Mouse (Mus musculus) forebrain, embryonic 13.5 days (tissue): ENCODE measurements at regions not wholly inside any gene's neighbourhood (a gene's known extent, or its start where the extent isn't known, plus 50 kb on each side); places are given as distances from the start of the nearest gene placed in this dataset.

Experiments used
- ATAC-seq: fragments of 200-750 bp; cut with Nextera tagmentation; 2 replicates; pipeline ENCODE4 v1.8.0; 2017
- H3K27ac ChIP-seq: fragments of 300-500 bp; sonication (generic); 2 replicates; pipeline ENCODE4 v1.5.1; 2015; ENCODE audit warnings: inconsistent platforms, mild to moderate bottlenecking, moderate library complexity
- H3K27me3 ChIP-seq: fragments of 300-500 bp; sonication (generic); 2 replicates; pipeline ENCODE4 v1.6.1; 2015; ENCODE audit warnings: mild to moderate bottlenecking, inconsistent platforms
- H3K36me3 ChIP-seq: fragments of 300-500 bp; sonication (generic); 2 replicates; pipeline ENCODE4 v1.6.1; 2015; ENCODE audit warnings: mild to moderate bottlenecking, inconsistent platforms; ENCODE audit not compliant: poor library complexity, severe bottlenecking
- H3K4me1 ChIP-seq: fragments of 300-500 bp; sonication (generic); 2 replicates; pipeline ENCODE4 v1.6.1; 2015; ENCODE audit warnings: inconsistent platforms
- H3K4me2 ChIP-seq: fragments of 300-500 bp; sonication (generic); 2 replicates; pipeline ENCODE4 v1.6.1; 2015; ENCODE audit warnings: inconsistent platforms, mild to moderate bottlenecking, moderate library complexity
- H3K4me3 ChIP-seq: fragments of 300-500 bp; sonication (generic); 2 replicates; pipeline ENCODE4 v1.5.1; 2015; ENCODE audit warnings: mild to moderate bottlenecking, inconsistent platforms
- H3K9ac ChIP-seq: fragments of 300-500 bp; sonication (generic); 2 replicates; pipeline ENCODE4 v1.6.1; 2015; ENCODE audit warnings: mild to moderate bottlenecking, inconsistent platforms
- H3K9me3 ChIP-seq: fragments of 300-500 bp; sonication (generic); replicated peaks from 2 replicates; pipeline ENCODE4 v1.6.1; 2016; ENCODE audit warnings: inconsistent platforms
- WGBS: fragments of 180-500 bp; shearing (Covaris S2); methylation state at CpG from one replicate; pipeline ENCODE4 v1.1.7; 2015; 5-methylcytosine and 5-hydroxymethylcytosine counted together

GRCm38 (mm10) chr8:8938536-8938935 lies 248.2 kb upstream of the Arglu1 start:
- no peaks in the 10 kb centered on the region for H3K9me3 ChIP-seq
- no peak overlapping the region for H3K27ac ChIP-seq
- peaks cover 4% of the 10 kb centered on the region for H3K27me3 ChIP-seq
- H3K9ac ChIP-seq = no peak overlapping the region
- peaks cover 14% of the 10 kb centered on the region for H3K4me1 ChIP-seq
- no peak overlapping the region for H3K4me3 ChIP-seq
- 82% methylated on average over 7 of the region's 7 CpGs for WGBS
- no peak for ATAC-seq
- H3K4me2 ChIP-seq = no peak overlapping the region
- no peaks in the 10 kb centered on the region for H3K36me3 ChIP-seq

- Histone ChIP-seq H3K4me2 (no peak overlapping the region), H3K9me3 (no peaks in the 10 kb centered on the region), H3K27ac (no peak overlapping the region), H3K36me3 (no peaks in the 10 kb centered on the region), H3K4me1 (0 out of 2 replicates have a peak, but pooled peaks cover 4% of the 10 kb centered on the region), H3K27me3 (no peaks in the 10 kb centered on the region), H3K9ac (no peak overlapping the region), H3K4me3 (no peak overlapping the region)
- WGBS = 60% methylated on average over 3 of the region's 3 CpGs
- ATAC-seq = no peak
These were observed 242.1 kb upstream of the Arglu1 start for GRCm38 (mm10) chr8:8932466-8932865.

- Histone ChIP-seq H3K4me1 (0 out of 2 replicates have a peak, but pooled peaks cover 4% of the 10 kb centered on the region), H3K9ac (no peak overlapping the region)
- ATAC-seq = no peak
These were observed 241.4 kb upstream of the Arglu1 start for GRCm38 (mm10) chr8:8931746-8932145.

GRCm38 (mm10) chr8:8928074-8928862 lies 237.9 kb upstream of the Arglu1 start:
- Histone ChIP-seq H3K9ac (no peak overlapping the region), H3K9me3 (no peaks in the 10 kb centered on the region), H3K4me1 (0 out of 2 replicates have a peak, but pooled peaks cover 4% of the 10 kb centered on the region), H3K4me2 (no peak overlapping the region), H3K27me3 (no peaks in the 10 kb centered on the region), H3K4me3 (no peak overlapping the region), H3K27ac (no peak overlapping the region), H3K36me3 (no peaks in the 10 kb centered on the region)
- ATAC-seq = 0 out of 2 replicates have a peak, but pooled peaks have one; percentile 33
- WGBS = 66% methylated on average over 18 of the region's 18 CpGs

More at GRCm38 (mm10) chr8:8931746-8932145, 241.4 kb upstream of the Arglu1 start:
- 85% methylated on average over 6 of the region's 6 CpGs for WGBS
- Histone ChIP-seq H3K27ac (no peak overlapping the region), H3K27me3 (no peaks in the 10 kb centered on the region), H3K36me3 (no peaks in the 10 kb centered on the region), H3K4me3 (no peak overlapping the region), H3K4me2 (no peak overlapping the region), H3K9me3 (no peaks in the 10 kb centered on the region)

DNA sequence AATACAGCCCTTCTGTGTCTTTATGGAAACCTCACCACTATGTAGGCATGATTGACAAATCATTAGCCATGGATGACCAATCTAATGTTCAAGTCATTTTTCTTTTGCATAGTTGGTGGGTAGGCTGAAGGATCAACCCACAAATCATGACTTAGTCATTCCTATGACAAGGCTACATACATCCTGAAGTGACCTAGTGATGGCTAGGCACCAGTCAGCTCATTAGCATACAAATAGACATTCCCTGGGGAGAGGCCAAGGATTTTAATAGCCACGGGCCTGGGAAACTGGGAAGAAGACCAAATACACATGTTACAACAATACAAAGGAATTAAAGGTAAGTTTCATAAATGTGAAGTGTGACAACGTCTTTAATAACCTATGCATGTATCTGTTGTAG lies 231.1 kb upstream of the Arglu1 start:
- Histone ChIP-seq H3K36me3 (no peaks in the 10 kb centered on the region), H3K27ac (no peak overlapping the region), H3K9me3 (no peaks in the 10 kb centered on the region), H3K9ac (no peak overlapping the region), H3K4me1 (peaks cover 13% of the 10 kb centered on the region), H3K4me3 (no peak overlapping the region), H3K27me3 (no peaks in the 10 kb centered on the region), H3K4me2 (no peak overlapping the region)
- WGBS = 14% methylated on average over 2 of the region's 2 CpGs
- no peak for ATAC-seq

DNA sequence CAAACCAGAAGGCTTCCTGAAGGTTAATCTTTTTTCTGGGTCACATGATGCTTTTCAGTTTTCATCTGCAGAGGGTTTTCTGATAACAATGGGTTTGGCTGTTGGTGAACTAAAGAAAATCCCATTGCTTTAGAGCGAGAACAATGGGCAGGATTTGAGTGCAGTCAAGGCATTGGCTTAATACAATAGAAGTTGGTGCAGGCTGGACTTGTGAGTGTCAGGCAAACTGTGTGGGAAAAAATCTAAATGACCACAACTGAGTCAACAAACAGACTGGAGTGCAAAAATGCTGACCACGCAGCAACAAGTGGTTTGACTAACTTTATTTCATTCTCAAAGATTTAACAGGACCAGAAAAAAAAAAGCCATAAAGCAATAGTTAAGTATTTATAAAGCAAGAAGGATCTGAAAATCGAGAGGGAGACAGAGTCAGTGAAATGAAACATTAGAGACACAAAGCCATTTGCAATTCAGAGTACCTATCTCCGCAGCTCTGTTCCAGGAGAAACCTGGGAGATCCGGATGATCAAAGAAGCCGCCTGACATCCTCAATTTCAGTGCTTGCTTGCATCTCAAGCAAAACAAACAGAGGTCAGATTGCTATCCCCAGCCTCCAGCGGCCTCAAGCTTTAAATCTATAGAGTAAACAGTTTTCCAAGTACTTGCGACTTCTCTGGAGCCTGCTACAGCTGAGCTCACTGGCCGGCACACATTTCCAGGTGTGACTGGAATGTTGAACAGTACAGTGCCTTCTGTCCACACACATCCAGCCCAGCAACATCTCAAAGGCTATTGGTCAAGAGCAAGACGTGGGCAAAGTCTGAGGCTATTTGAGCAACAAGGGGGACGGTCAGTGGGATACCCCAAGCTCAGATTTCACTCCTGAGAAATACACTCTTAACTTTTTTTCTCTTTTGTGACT lies 229.5 kb upstream of the Arglu1 start:
- WGBS = 11% methylated on average over 11 of the region's 11 CpGs

DNA sequence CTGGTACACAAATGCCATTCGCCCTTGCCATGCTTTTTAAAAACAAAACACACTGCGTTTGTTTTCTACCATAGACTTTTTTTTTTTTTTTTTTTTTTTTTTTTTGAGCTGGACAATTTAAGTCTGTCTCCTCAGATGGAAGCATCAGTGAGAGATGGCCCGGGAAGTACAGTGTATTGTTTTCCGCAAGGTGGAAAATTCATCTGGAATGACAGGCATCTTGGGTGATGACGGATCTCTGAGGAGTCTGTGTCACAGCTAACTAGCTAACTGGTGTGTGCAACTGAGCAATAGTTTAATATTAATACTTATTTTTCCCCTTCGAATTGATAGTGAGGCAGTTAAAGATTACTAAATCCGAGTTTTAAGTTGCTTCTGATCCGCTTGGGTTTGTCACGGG lies 228.7 kb upstream of the Arglu1 start:
- ATAC-seq = no peak
- H3K4me2 ChIP-seq = no peak overlapping the region
- H3K4me3 ChIP-seq = no peak overlapping the region
- no peaks in the 10 kb centered on the region for H3K27me3 ChIP-seq
- no peak overlapping the region for H3K27ac ChIP-seq
- no peaks in the 10 kb centered on the region for H3K36me3 ChIP-seq
- WGBS = 50% methylated on average over 9 of the region's 9 CpGs
- H3K9ac ChIP-seq = no peak overlapping the region
- H3K4me1 ChIP-seq = peaks cover 13% of the 10 kb centered on the region
- peaks cover 9% of the 10 kb centered on the region for H3K9me3 ChIP-seq

More for the DNA sequence above, 229.5 kb upstream of the Arglu1 start:
- no peak for ATAC-seq
- no peak overlapping the region for H3K9ac ChIP-seq
- no peaks in the 10 kb centered on the region for H3K36me3 ChIP-seq
- H3K4me3 ChIP-seq = no peak overlapping the region
- H3K9me3 ChIP-seq = peaks cover 2% of the 10 kb centered on the region
- H3K4me2 ChIP-seq = no peak overlapping the region
- peaks cover 13% of the 10 kb centered on the region for H3K4me1 ChIP-seq
- H3K27ac ChIP-seq = no peak overlapping the region
- no peaks in the 10 kb centered on the region for H3K27me3 ChIP-seq

- Histone ChIP-seq H3K4me3 (no peak overlapping the region), H3K9me3 (no peaks in the 10 kb centered on the region), H3K4me1 (peaks cover 7% of the 10 kb centered on the region), H3K27me3 (no peaks in the 10 kb centered on the region), H3K4me2 (no peak overlapping the region), H3K36me3 (no peaks in the 10 kb centered on the region), H3K9ac (no peak overlapping the region), H3K27ac (no peak overlapping the region)
- peak; percentile 43; the same call in 1 of the 2 replicates for ATAC-seq
- WGBS = 44% methylated on average over 7 of the region's 7 CpGs
These were observed 217.3 kb upstream of the Arglu1 start for GRCm38 (mm10) chr8:8907478-8908165.

GRCm38 (mm10) chr8:8892996-8893395 lies 202.7 kb upstream of the Arglu1 start:
- no peaks in the 10 kb centered on the region for H3K4me1 ChIP-seq
- ATAC-seq = no peak
- H3K9ac ChIP-seq = no peak overlapping the region
- H3K36me3 ChIP-seq = no peaks in the 10 kb centered on the region
- H3K27me3 ChIP-seq = no peaks in the 10 kb centered on the region
- H3K9me3 ChIP-seq = no peaks in the 10 kb centered on the region
- H3K4me2 ChIP-seq = no peak overlapping the region
- no peak overlapping the region for H3K4me3 ChIP-seq
- WGBS = 8% methylated on average over 3 of the region's 3 CpGs
- no peak overlapping the region for H3K27ac ChIP-seq

- no peak overlapping the region for H3K4me2 ChIP-seq
- ATAC-seq = no peak
- H3K27me3 ChIP-seq = peaks cover 20% of the 10 kb centered on the region
These were observed 187.0 kb upstream of the Arglu1 start for GRCm38 (mm10) chr8:8877286-8877685.

DNA sequence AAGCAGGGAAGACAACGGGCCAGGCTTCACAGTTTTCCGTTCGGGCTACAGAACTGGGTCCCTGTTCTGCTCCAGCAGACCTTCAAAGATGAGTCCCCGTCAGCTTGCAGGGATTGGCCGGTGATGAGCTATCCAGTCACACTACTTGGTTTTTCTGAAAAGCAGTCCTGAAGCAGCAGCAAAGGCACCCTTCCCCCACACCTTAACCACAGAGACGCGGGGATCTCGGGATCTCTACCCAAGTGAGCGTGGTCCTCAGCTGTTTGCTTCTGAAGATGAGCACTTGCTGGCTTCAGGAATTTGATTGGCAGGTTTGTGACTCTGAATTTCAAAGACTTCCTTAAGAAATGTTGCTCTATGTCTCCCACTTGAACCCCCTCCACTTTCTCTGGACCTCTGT lies 186.6 kb upstream of the Arglu1 start:
- Histone ChIP-seq H3K27me3 (peaks cover 23% of the 10 kb centered on the region), H3K9me3 (no peaks in the 10 kb centered on the region), H3K4me2 (no peak overlapping the region), H3K4me3 (no peak overlapping the region), H3K4me1 (peaks cover 9% of the 10 kb centered on the region), H3K9ac (no peak overlapping the region), H3K27ac (no peak overlapping the region), H3K36me3 (no peaks in the 10 kb centered on the region)
- ATAC-seq = no peak
- WGBS = 23% methylated on average over 9 of the region's 9 CpGs

More at GRCm38 (mm10) chr8:8877286-8877685, 187.0 kb upstream of the Arglu1 start:
- peaks cover 9% of the 10 kb centered on the region for H3K4me1 ChIP-seq
- no peak overlapping the region for H3K9ac ChIP-seq
- WGBS = 13% methylated on average over 5 of the region's 5 CpGs
- no peak overlapping the region for H3K27ac ChIP-seq
- H3K4me3 ChIP-seq = no peak overlapping the region
- H3K36me3 ChIP-seq = no peaks in the 10 kb centered on the region
- no peaks in the 10 kb centered on the region for H3K9me3 ChIP-seq

- H3K9ac ChIP-seq = no peak overlapping the region
- H3K9me3 ChIP-seq = no peaks in the 10 kb centered on the region
- no peak overlapping the region for H3K4me3 ChIP-seq
- H3K4me1 ChIP-seq = peaks cover 9% of the 10 kb centered on the region
- 76% methylated on average over 6 of the region's 6 CpGs for WGBS
- H3K27ac ChIP-seq = no peak overlapping the region
- H3K27me3 ChIP-seq = peaks cover 23% of the 10 kb centered on the region
- H3K4me2 ChIP-seq = no peak overlapping the region
- H3K36me3 ChIP-seq = no peaks in the 10 kb centered on the region
- no peak for ATAC-seq
These were observed 186.1 kb upstream of the Arglu1 start for GRCm38 (mm10) chr8:8876469-8876868.
